Mouse (Mus musculus) heart, embryonic 14.5 days (tissue): ENCODE measurements around the gene Fnbp1. TPM values are rescaled to one million over a fixed set of nuclear protein-coding genes. Genes with fewer than 3 reads are reported as not detected.

Source experiments
- ATAC-seq: fragments of 200-750 bp; cut with Nextera tagmentation; 2 replicates; pipeline ENCODE4 v1.8.0; 2017; ENCODE audit warnings: low read depth, moderate TSS enrichment; ENCODE audit not compliant: insufficient number of reproducible peaks, insufficient read depth, low FRiP score
- H3K27ac ChIP-seq, 2 experiments: fragments of 200-500 bp in 1 of 2; fragments of 300-500 bp in 1 of 2; sonication (generic) in 1 of 2; replicated peaks in 1 of 2; 2 replicates each; pipeline ENCODE4 v1.5.1; 2012 to 2014; ENCODE audit warnings: low read depth in 2 of 2, low read length in 2 of 2, control low read depth in 1 of 2, mild to moderate bottlenecking in 1 of 2, mixed read lengths in 1 of 2; ENCODE audit not compliant: control insufficient read depth in 1 of 2, insufficient read depth in 1 of 2
- H3K27me3 ChIP-seq: fragments of 300-500 bp; sonication (generic); 2 replicates; pipeline ENCODE4 v1.6.1; 2014; ENCODE audit warnings: mild to moderate bottlenecking, low read length, control low read depth; ENCODE audit not compliant: control insufficient read depth, insufficient read depth
- H3K36me3 ChIP-seq: fragments of 300-500 bp; sonication (generic); 2 replicates; pipeline ENCODE4 v1.6.1; 2014; ENCODE audit warnings: mild to moderate bottlenecking, control low read depth, low read length, mixed read lengths; ENCODE audit not compliant: control insufficient read depth, insufficient read depth
- H3K4me1 ChIP-seq, 2 experiments: fragments of 200-500 bp in 1 of 2; fragments of 300-500 bp in 1 of 2; sonication (generic) in 1 of 2; 2 replicates each; pipeline ENCODE4 v1.6.1; 2012 to 2014; ENCODE audit warnings: low read length in 2 of 2, control low read depth in 1 of 2, mixed read lengths in 1 of 2; ENCODE audit not compliant: control insufficient read depth in 2 of 2, insufficient read depth in 2 of 2
- H3K4me2 ChIP-seq: fragments of 300-500 bp; sonication (generic); 2 replicates; pipeline ENCODE4 v1.6.1; 2014; ENCODE audit warnings: mild to moderate bottlenecking, low read length
- H3K4me3 ChIP-seq, 2 experiments: fragments of 200-500 bp in 1 of 2; fragments of 300-500 bp in 1 of 2; sonication (generic) in 1 of 2; 2 replicates each; pipeline ENCODE4 v1.5.1; 2012 to 2014; ENCODE audit warnings: low read length in 2 of 2, mild to moderate bottlenecking in 2 of 2, control low read depth in 1 of 2, low read depth in 1 of 2, moderate library complexity in 1 of 2; ENCODE audit not compliant: control insufficient read depth in 1 of 2, insufficient read depth in 1 of 2
- H3K9ac ChIP-seq: fragments of 300-500 bp; sonication (generic); 2 replicates; pipeline ENCODE4 v1.6.1; 2014; ENCODE audit warnings: mild to moderate bottlenecking, low read length
- H3K9me3 ChIP-seq: fragments of 300-500 bp; sonication (generic); 2 replicates; pipeline ENCODE4 v1.6.1; 2016; ENCODE audit warnings: low read length, control low read depth; ENCODE audit not compliant: control insufficient read depth
- WGBS: fragments of 180-500 bp; shearing (Covaris S2); extraction: QIAGEN DNeasy Blood & Tissue Kit; methylation state at CpG from one replicate; pipeline ENCODE4 v1.1.7; 2014; 5-methylcytosine and 5-hydroxymethylcytosine counted together
- polyA plus RNA-seq: library from polyadenylated mRNA; unstranded; fragments of >200 nt; fragmentation: Nextera tagmentation; extraction: Ambion mirVana; gene quantifications from 2 replicates; pipeline ENCODE4 v1.2.1, GENCODE M21; 2014

Gene Fnbp1
- polyA plus RNA-seq, 1 experiment from 2014 or later, result 19.4 TPM

GRCm38 (mm10) chr2:31068246-31069113, 73.3 kb downstream of the Fnbp1 start:
- peak overlapping the region; percentile 67 to 70 for H3K27ac ChIP-seq
- WGBS, result 49% methylated on average over 13 of the region's 13 CpGs
- H3K4me2 ChIP-seq, result no peak overlapping the region
- no peak overlapping the region for H3K4me3 ChIP-seq
- no peak; the same call in 1 of the 2 replicates for ATAC-seq
- no peak overlapping the region for H3K9ac ChIP-seq
- no peaks in the 10 kb centered on the region for H3K27me3 ChIP-seq
- H3K4me1 ChIP-seq, result peaks cover 9 to 14% of the 10 kb centered on the region in 2 experiments
- peaks cover 20% of the 10 kb centered on the region for H3K36me3 ChIP-seq
- peaks cover 6% of the 10 kb centered on the region; the same call in 1 of the 2 replicates for H3K9me3 ChIP-seq

- H3K36me3 ChIP-seq, result peaks cover 14% of the 10 kb centered on the region
- H3K4me2 ChIP-seq, result no peak overlapping the region
- no peak overlapping the region for H3K9ac ChIP-seq
- peak overlapping the region in 1 of 2 experiments; percentile 70; a peak in 2 of 4 replicates for H3K27ac ChIP-seq
- no peak for ATAC-seq
- H3K4me1 ChIP-seq, result peaks cover 9 to 14% of the 10 kb centered on the region in 2 experiments
- H3K27me3 ChIP-seq, result no peaks in the 10 kb centered on the region
- WGBS, result 70% methylated on average over 7 of the region's 7 CpGs
- peaks cover 5% of the 10 kb centered on the region; the same call in 1 of the 2 replicates for H3K9me3 ChIP-seq
- H3K4me3 ChIP-seq, result no peak overlapping the region
Observed at GRCm38 (mm10) chr2:31067696-31068245, 74.0 kb downstream of the Fnbp1 start.

DNA sequence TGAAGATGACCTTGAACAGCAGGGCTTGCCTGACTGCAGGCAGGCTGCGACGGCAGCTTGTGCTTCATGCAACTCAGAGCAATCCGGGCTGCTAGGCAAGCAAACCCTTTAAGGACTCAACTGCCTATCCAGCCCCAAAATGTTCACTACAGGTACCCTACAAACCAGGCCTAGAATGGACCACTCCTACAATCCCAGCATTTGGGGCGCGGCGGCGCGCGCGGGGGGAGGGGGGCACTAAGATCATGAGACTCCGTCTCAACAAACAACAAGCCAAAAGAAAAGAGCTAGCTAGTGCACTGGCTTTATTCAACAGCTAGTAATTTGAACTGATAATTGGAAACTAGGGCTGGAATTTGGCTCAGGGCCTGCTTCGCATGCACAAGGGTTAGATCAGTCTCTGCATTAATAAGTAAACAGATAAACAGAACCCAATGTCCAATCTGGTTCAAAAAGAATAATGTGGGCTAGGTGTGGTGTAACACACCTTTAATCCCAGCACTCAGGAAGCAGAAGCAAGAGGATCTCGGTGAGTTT, 74.7 kb downstream of the Fnbp1 start:
- Histone ChIP-seq H3K27me3 (no peaks in the 10 kb centered on the region), H3K4me1 (peaks cover 9 to 14% of the 10 kb centered on the region in 2 experiments), H3K36me3 (peaks cover 12% of the 10 kb centered on the region), H3K9ac (no peak overlapping the region), H3K9me3 (no peaks in the 10 kb centered on the region), H3K4me2 (no peak overlapping the region), H3K4me3 (no peak overlapping the region), H3K27ac (peak overlapping the region in 1 of 2 experiments; percentile 49; a peak in 1 of 4 replicates)
- WGBS, result 76% methylated on average over 13 of the region's 13 CpGs
- no peak for ATAC-seq

DNA sequence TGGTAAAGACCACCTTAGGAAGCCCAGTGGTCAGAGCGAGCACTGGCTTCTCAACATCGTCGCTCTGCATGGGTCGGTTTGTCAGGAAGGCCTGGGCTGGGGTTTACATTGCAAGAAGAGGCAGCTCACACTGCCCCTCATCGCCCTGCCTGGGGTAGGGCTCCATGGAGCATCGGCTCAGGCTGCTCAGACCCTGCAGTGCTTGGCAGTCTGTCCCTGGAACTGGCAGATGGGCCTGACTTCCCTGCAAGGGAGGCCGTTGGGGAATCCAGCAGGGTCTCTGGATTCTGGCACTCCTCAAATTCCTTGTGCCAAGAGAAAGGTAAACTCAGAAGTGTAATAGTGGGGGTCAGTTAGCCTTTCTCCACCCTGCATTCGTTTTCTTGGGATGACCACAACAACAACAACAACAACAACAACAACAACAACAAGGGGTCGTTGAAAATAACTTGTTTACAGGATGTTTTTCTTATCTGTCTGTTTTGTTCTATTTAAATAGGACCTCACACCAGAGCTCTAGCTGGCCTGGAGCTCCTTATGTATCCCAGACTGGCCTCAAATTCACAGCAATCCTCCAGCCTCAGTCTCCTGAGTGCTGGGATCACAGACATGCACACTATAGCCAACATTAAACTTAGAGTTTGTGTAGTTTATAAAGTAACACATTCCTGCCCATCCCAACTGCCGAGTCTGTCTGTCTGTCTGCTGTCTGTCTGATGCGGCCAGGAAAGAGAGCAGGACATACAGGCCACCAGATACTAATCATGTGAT, 75.6 kb downstream of the Fnbp1 start:
- no peaks in the 10 kb centered on the region for H3K9me3 ChIP-seq
- 80% methylated on average over 11 of the region's 11 CpGs for WGBS

DNA sequence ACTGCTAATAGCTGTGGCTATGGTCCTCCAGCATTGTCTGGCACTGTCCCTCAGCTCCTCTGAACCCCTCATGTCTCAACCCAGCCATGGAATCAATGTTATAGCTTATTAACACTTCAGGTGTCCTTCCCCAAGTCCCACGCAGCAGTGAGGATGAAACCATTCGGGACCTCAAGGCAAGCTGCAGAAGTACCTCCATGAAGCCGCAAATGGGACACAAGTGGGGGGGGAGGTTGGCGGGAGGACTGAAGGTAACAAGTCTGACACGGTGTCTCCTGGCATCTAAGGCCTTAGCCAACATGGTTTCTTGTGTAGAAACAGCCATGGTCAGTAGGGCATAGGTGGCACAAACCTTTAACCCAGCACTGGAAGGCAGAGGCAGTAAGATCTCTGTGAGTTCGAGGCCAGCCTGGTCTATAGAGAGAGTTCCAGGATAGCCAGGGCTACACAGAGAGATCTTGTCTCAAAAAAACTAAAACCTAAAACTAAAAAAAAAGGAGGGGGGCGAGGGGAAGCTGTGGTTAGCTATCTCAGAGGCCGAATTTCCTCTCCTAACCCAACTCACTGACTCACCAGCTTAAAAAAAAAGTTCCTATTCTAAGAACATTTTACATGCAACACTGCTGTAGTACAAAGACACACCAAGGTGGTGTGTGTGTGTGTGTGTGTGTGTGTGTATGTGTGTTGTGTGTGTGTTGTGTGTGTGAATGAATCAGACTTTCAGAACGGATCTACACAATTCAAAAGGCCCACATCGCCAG, 79.8 kb downstream of the Fnbp1 start:
- no peaks in the 10 kb centered on the region for H3K27me3 ChIP-seq
- H3K36me3 ChIP-seq, result peaks cover 23% of the 10 kb centered on the region
- no peak for ATAC-seq
- H3K4me1 ChIP-seq, result peaks cover 3 to 7% of the 10 kb centered on the region in 2 experiments
- no peak overlapping the region for H3K27ac ChIP-seq
- no peak overlapping the region for H3K9ac ChIP-seq
- H3K9me3 ChIP-seq, result no peaks in the 10 kb centered on the region
- H3K4me2 ChIP-seq, result no peak overlapping the region
- 86% methylated on average over 10 of the region's 10 CpGs for WGBS
- H3K4me3 ChIP-seq, result no peak overlapping the region

More for the DNA sequence above, 75.6 kb downstream of the Fnbp1 start:
- Histone ChIP-seq H3K27ac (no peak overlapping the region), H3K9ac (no peak overlapping the region), H3K36me3 (peaks cover 8% of the 10 kb centered on the region; the same call in 1 of the 2 replicates), H3K4me2 (no peak overlapping the region), H3K4me1 (peaks cover 9 to 14% of the 10 kb centered on the region in 2 experiments), H3K4me3 (no peak overlapping the region), H3K27me3 (no peaks in the 10 kb centered on the region)
- no peak for ATAC-seq

GRCm38 (mm10) chr2:31060787-31061730, 80.7 kb downstream of the Fnbp1 start:
- Histone ChIP-seq H3K9ac (no peak overlapping the region), H3K27ac (no peak overlapping the region), H3K4me3 (no peak overlapping the region), H3K4me2 (no peak overlapping the region), H3K9me3 (peaks cover 3% of the 10 kb centered on the region), H3K4me1 (no peaks in the 10 kb centered on the region), H3K27me3 (no peaks in the 10 kb centered on the region), H3K36me3 (peaks cover 33% of the 10 kb centered on the region)
- WGBS, result 85% methylated on average over 28 of the region's 28 CpGs
- ATAC-seq, result no peak
